Mouse (Mus musculus) embryonic stem cell, embryonic (primary cell): ENCODE measurements around the gene Nrip1.

Experiments
- CTCF ChIA-PET, 4 experiments: fragments of 300-600 bp in 2 of 4; fragments of 350-600 bp in 2 of 4; sonication (Branson Sonifier 250); formaldehyde crosslinking; loops; one replicate each; lab custom pipeline; 2022; ENCODE audit warnings: inconsistent platforms in 2 of 4; lab: Charles Lee
- POLR2A ChIA-PET, 4 experiments: fragments of 300-600 bp in 2 of 4; fragments of 350-600 bp in 2 of 4; sonication (Branson Sonifier 250); formaldehyde crosslinking; loops; one replicate each; lab custom pipeline; 2022; ENCODE audit warnings: antibody characterized with exemption in 4 of 4, inconsistent platforms in 1 of 4; lab: Charles Lee

Nrip1 gene

DNA sequence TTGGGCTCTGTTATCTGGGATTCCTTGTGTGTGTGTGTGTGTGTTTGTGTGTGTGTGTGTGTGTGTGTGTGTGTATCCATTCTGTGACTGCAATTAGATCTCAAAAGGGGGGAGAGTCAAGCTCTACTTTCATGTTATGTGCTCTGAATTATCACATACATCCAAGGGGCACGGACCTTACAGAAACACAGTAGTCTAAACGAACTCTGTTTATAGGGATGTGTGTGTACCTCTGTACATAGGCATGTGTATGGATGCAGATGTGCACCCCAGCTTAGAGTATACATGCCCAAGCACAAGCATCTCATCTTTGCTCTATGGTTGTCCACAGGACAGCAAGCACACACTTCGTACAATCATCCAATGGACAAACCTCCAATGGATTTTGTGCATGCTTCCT is 98.0 kb downstream of the Nrip1 start:
- ChIA-PET CTCF (no interaction called here), POLR2A (interaction anchor here in 1 of 4 experiments (0.6 kb wide), 1 partner anchor 265 kb away, joined by 3 read pairs; no protein-coding TSS in a partner anchor)

DNA sequence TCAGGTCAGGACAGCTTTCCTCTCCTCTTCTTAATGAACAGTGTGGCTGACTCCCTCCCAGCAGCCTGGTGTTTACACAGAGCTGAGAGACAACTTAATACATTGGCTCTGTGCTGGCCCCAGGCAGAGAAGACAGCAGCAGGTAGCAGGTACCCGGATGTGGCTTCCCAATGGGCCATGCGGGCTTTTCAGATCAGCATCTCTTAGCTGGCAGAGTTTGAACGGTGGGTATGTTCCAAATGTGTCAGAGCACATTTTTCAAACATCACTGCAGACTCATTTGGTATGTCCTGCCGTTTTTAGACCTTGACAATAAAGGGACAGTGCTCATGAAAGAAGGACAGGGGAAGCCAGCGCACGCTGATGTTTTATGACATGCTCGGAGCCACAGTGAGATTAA is 98.5 kb downstream of the Nrip1 start:
- ChIA-PET CTCF (no interaction called here), POLR2A (no interaction called here)

DNA sequence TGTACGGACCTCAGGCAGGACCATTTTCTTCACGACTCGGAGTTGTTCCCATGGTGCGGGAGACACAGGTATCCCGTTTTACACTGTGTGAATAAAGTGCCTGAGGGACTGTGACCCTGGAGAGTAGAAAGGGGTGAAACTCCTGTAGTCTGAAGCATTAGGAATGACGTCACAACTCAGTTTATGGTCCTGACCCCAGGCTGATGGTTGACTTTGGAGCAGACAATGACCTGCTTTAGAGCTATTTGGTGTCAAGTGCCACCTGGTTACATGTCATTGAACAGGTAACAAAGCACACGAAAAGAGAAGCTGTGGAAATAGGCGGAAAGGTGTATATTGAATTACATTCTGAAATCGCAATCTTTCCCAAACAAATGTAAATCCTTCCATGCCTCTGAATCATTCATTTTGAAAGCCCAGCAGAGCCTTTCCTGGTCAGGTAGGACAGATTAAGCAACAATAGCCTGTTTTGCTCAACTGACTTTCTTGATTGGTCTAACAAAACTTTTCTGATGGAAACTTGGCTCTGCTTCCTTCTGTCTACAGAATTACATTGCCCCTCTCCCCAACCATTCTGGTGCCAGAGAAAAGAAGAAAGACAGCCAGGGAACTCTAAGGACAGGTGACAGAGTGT is 106.9 kb downstream of the Nrip1 start:
- CTCF ChIA-PET = no interaction called here
- POLR2A ChIA-PET = no interaction called here

DNA sequence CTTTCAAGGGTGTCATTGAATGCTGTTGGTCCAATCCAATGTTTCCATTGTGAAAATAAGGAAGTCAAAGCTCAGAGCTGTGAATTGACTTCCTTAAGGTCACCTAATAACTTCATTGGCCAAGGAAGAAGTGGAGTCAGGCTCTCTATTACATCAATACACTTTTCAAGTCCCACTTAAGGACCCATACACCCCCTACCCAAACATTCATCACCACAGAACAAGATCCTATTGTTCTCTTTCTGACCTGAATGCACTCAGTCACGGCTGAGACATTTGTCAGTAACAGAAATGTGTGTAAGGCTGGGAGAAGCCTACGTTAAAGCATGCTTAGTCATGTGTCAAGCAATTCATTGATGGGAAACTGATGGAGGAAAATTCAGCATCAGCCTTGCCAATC is 107.8 kb downstream of the Nrip1 start:
- CTCF ChIA-PET = no interaction called here
- POLR2A ChIA-PET = no interaction called here

DNA sequence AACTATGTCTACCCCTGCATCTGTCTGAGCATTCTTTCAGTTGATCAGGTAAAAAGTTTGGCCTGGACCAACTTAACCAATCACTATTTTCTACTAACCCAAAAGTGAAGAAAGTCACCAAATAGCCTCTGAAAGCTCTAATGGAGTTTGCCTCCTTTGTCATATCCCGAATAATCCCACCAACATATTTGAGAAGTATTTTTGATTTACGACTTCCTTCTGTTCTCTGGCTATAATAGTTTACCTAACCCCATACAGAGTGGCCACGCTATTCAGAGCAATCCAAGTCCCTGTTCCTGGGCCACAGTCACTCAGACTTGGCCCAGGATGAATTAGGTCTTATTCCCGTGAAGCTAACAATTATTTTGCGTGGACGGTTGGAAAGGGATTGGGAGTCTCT is 108.3 kb downstream of the Nrip1 start:
- CTCF ChIA-PET = interaction anchor here in 1 of 4 experiments (0.6 kb wide), 1 partner anchor 25 kb away, joined by 3 read pairs; no protein-coding TSS in a partner anchor

DNA sequence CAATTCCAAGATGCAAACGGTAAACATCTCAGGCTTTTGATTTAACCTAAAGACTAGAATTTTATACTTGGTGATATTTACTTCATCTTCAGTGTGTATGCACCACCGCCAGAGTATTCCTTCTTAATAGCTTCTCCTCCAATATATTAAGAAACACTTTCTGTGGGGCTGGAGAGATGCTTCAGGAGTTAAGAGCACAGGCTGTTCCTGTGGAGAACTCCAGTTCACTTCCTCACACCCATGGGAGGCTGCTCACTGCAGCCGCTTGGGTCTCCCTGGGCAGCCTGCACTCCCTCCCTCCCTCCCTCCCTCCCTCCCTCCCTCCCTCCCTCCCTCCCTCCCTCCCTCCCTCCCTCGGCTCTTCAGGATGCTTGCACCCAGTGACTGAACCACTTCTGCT is 110.2 kb downstream of the Nrip1 start:
- ChIA-PET CTCF (no interaction called here), POLR2A (interaction anchor here in 1 of 4 experiments (1.2 kb wide), 1 partner anchor 8 kb away, joined by 3 read pairs; no protein-coding TSS in a partner anchor)

More for the DNA sequence above, 108.3 kb downstream of the Nrip1 start:
- POLR2A ChIA-PET = no interaction called here

DNA sequence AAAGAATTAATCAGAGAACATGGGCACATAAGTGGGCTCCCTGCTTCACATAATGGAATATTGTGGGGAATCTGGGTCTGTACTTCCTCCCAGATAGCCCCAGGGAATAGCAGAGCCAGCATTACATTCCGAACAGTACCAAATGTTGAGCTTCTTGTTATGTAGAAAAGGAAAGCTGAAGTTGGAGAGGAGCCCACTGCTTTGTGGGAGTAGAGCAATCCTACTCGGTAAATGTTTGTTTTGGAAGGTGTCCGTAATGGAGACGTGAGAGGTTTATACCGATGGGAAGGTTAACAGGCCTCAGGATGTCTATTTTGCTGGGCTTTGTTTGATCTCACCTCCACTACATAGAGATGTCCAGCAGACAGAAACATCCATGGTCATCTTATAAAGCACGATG is 113.3 kb downstream of the Nrip1 start:
- ChIA-PET CTCF (no interaction called here), POLR2A (interaction anchor here in 1 of 4 experiments (1.0 kb wide), 1 partner anchor 10 kb away, joined by 3 read pairs; no protein-coding TSS in a partner anchor)

DNA sequence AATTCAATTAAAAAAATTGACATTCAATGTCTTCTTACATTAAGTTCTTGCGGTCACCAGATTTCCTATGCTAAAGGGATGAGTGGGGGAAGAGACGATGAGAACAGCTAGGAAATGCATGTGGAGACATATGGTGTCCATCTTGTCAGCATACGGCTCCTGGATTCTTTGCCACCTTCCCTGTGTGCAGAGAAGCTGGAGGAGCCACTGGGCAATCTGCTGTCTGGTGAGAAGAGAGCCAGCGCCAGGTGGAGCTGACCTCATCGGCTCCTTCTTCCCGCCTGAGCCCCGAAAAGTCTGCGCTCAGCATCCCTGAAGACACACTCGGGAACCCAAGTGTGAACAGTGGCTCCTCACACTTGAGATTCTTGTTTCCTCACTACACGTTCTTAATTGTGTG is 121.8 kb downstream of the Nrip1 start:
- CTCF ChIA-PET = no interaction called here
- POLR2A ChIA-PET = no interaction called here

DNA sequence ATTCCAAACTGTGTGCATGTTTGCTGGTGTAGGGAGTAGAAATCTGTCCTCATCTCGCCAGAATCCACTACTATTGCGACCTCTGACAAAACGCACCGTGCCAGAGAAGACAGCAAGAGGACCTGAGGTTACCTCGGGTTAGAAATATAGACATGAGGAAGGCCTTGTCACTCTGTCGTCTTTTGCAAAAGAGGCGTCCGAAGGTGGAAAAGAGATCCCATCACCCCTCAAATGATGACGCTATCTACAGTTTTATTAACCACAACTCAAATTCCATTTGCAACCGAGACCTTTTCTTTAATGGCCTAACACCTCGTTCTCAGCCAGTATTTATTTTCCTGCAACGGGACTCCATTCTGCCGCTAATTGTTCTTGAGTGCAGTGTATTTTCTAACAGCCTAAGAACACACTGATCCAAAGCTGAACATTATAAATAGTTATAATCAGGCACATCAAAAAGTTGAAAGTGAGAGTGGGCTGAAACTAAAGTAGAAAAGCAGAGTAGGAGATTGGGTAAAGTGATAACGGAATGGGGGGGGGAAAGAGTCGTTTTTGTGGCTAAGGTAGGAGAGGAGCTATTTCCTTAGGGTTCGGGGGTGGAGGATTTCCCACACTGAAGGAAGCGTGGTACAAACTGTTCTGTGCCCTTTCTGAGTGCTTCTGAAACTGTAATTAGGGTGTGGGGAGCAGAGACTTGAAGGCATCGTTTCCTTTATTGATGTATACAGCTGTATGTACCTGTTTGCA is 124.1 kb downstream of the Nrip1 start:
- CTCF ChIA-PET = no interaction called here
- POLR2A ChIA-PET = interaction anchor here in 1 of 4 experiments (0.5 to 0.9 kb wide), 2 partner anchors 11 to 21 kb away, joined by 3 to 4 read pairs; no protein-coding TSS in a partner anchor

DNA sequence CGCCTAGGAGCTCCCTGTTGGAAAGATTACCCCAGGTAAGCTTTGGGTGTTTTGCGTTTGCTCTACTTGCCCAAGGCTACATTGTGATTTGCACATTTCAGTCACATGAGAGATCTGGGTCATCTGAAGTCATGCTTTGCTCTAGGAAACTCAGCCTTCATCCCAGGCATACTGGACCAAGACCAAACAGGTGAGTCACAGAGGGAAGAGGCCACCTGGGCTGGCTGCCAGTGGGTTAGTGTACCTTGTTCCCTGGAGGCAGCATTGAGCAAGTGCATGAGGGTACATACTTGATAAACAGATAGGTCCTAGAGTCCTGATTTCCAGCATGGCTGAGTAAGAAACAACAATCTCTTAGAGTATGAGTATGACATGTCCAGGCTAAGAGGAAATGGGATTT is 130.8 kb downstream of the Nrip1 start:
- ChIA-PET POLR2A (interaction anchor here in 1 of 4 experiments (0.6 kb wide), 1 partner anchor 199 kb away, joined by 4 read pairs; no protein-coding TSS in a partner anchor), CTCF (interaction anchor here in 1 of 4 experiments (0.5 kb wide), 1 partner anchor 301 kb away, joined by 3 read pairs; no protein-coding TSS in a partner anchor)

DNA sequence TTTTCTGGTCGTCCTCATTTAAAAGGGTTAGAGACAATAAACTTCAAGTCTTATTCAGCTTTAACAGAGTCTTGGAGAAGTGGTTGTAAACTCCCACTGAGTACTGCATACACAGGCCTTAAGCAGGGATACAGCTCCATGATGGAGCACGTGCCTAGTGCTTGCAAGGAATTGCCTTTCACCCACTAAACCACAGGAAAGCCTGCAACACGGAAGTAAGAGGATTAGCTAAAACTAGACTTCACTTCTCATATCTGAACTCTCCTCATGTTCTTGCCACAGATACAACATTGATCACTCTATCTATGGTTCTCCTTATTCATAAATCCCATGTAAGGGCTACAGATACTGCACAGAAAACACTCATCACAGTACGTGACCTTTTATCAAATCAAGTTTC is 132.4 kb downstream of the Nrip1 start:
- POLR2A ChIA-PET = no interaction called here
- CTCF ChIA-PET = no interaction called here

DNA sequence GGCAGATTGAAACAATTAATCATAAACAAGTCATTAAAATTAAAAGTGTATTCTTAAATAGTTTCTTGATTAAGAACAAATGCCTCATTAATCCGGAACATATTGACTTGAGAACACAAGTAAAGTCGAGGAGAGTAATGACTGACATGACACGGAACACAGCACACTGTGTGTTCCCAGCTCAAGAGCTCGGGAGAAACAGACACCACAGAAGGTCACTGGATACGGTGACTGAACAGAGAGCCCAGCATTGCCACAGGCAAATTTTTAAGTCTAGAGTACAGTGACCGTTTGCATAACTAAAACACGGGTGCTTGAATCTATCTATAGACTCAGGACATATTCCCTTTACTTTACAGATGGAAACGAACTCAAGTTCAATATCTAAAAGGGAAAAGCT is 134.3 kb downstream of the Nrip1 start:
- ChIA-PET POLR2A (no interaction called here), CTCF (interaction anchor here in 1 of 4 experiments (0.6 kb wide), 1 partner anchor 25 kb away, joined by 3 read pairs; no protein-coding TSS in a partner anchor)

DNA sequence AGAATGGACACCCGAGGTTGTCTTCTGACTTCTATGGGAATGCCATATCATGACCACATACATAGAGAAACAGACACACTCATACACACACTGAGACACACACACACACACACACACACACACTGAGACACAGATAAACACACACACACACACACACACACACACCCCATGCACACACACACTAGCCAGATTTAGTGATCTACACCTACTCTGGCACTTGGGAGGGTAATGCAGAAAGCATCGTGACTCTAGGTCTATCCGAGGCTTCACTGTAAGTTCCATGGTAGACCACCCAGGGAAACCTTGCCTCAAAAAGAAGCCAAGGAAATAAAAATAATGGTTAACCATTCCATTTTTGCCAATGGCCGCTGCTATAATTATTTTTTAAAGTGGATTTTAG is 134.8 kb downstream of the Nrip1 start:
- ChIA-PET POLR2A (no interaction called here), CTCF (no interaction called here)
